Mouse (Mus musculus): ENCODE data around the gene Thumpd3. TPM values are rescaled to one million over a fixed set of nuclear protein-coding genes. Genes with fewer than 3 reads are reported as not detected.

Gene Thumpd3
- polyA plus RNA-seq (2012; rRNA removed; ENCODE audit: low replicate concordance), result 11.6 and 13.0 TPM in 2 replicates

DNA sequence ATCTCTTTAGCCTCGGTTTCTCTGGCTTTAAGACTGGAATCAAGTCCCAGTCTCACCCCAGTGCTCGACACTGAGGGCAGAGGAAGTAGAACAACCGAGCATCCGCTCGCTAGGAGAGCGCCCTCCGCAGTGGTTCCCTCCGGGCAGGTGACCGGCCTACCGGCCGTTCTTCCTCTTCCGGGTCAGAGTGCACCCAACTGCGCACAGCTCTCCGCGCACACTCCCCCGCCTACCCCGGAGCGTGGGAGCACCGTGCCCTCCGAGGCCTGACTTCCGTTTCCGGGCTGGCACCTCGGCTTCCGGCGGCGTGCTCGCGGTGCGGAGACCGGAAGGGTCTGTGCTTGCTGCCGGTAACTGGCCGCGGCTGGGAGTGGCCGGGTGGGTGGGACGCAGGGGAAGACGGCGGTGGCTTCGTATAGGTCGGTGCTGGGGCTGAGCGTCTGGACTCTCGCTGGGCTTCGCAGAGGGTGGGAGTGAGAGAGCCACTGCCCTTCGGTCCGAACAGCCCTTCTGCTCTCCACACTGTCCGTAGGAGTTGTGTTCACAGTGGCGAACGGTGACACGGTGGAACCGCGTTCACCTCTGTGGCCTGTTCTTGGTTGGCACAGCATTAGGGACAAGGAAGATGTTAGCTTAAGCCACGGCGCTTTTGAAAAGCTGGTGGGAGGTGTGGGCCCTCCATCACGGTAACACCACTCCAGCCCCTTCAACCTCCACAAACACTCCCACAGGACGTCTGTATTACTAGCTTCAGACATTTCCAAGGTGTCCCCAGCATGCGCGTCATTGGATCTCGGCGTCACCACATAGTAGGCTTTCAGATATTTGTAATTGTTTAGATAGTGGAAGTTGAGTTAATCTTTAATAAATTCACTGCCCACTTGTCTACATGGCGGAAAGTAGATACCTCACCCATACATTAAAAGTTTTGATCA is at the start of gene Thumpd3:
Thumpd3 (plus strand) TSS at position 185 of the 935 bp plus-strand sequence.

DNA sequence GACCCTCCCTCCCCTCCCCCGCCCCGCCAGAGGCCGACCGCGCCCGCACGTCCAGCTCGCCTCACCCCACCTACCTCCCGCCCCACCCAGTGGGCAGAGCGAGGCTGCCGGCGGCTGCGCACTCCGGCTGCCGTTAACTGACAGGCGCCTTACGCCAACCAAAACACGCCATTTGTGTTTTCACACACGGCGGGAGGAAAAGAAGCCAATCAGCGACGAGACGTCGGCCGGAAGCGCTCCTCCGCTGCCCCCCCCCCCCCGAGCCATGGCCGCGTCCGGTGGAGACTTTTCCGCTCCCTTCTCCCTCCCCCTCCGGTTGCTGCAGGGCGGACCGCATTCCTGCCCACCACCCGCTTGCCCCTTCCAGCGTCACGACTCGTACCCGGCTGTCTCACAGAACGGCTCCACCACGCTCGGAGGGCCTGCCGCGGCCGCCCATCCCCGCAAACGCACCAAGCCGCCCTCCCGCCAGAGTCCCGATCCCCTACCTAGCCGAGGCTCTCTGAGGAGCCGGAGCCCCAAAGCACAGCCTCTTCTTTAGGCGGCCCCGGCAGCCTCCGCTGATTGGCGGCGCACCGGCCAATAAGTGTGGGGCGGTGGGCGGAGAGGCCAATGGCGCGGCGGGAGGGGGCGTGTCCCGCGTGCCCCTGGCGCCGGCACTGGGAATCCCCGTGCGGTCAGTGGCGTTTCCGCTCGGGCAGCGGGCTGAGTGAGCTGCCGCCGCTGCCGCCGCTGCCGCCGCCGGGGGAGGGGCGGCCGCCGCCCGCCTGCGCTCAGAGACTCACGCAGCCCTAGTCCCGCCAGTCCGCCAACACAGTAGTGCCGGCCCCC is 30.9 kb downstream of the Thumpd3 start, which contains the start of gene Setd5:
Setd5 (plus strand) TSS at position 680 of the 831 bp plus-strand sequence.

Other genes with a start within 250 kb of the Thumpd3 start
- 1.0 and 5.9 TPM in 2 replicates for gene Srgap3, start 99.0 kb upstream of the Thumpd3 start, polyA plus RNA-seq (2012; rRNA removed; ENCODE audit: low replicate concordance)
- gene Setd5, start 31.1 kb downstream of the Thumpd3 start, polyA plus RNA-seq (2012; rRNA removed; ENCODE audit: low replicate concordance), result 32.0 and 49.9 TPM in 2 replicates
- gene Lhfpl4, start 149.2 kb downstream of the Thumpd3 start, polyA plus RNA-seq (2012; rRNA removed; ENCODE audit: low replicate concordance), result 0.33 and 0.44 TPM in 2 replicates
- 40.1 and 51.3 TPM in 2 replicates for gene Mtmr14, start 191.6 kb downstream of the Thumpd3 start, polyA plus RNA-seq (2012; rRNA removed; ENCODE audit: low replicate concordance)
- gene Cpne9, start 236.1 kb downstream of the Thumpd3 start, polyA plus RNA-seq (2012; rRNA removed; ENCODE audit: low replicate concordance), result 0.04 and 0.10 TPM in 2 replicates